Mouse (Mus musculus): ENCODE measurements around the gene Appl1. TPM values are rescaled to one million over a fixed set of nuclear protein-coding genes. Genes with fewer than 3 reads are reported as not detected.

The Appl1 gene
- total and polyA plus RNA-seq, 3 experiments: 2.5 to 4.5 TPM; not detected in 1

- no peak for DNase-seq (ENCODE audit: low read depth, low spot score)
- no peaks in the 10 kb centered on the region for H3K36me3 ChIP-seq (ENCODE audit: control insufficient read depth in 1 of 2, insufficient read depth in 2 of 2, low read length in 2 of 2)
- H3K4me3 ChIP-seq (ENCODE audit: control insufficient read depth in 1 of 2, insufficient read depth in 1 of 2, low read depth in 2 of 2, low read length in 2 of 2): no peak overlapping the region
- H3K4me1 ChIP-seq (ENCODE audit: control insufficient read depth in 1 of 2, insufficient read depth in 2 of 2, low read length in 2 of 2): no peaks in the 10 kb centered on the region
- peaks cover 0 to 7% of the 10 kb centered on the region in 2 experiments; a peak in 2 of 4 replicates for H3K27me3 ChIP-seq (ENCODE audit: control insufficient read depth in 1 of 2, insufficient read depth in 2 of 2, low read length in 2 of 2)
- H3K27ac ChIP-seq (ENCODE audit: control insufficient read depth, low read depth, low read length): no peak overlapping the region
- H3K9me3 ChIP-seq (replicated peaks; ENCODE audit: insufficient read depth, low read length): no peaks in the 10 kb centered on the region
- TF ChIP-seq ELF1 (IDR thresholded peaks at IDR 0.05; ENCODE audit: low read depth, low read length) (no peak), CTCF (IDR thresholded peaks at IDR 0.05 in 2 of 3, conservative IDR thresholded peaks at IDR 0.05 in 1 of 3; ENCODE audit: control insufficient read depth in 1 of 3, insufficient read depth in 1 of 3, low read depth in 2 of 3, low read length in 3 of 3, poor library complexity in 1 of 3, severe bottlenecking in 1 of 3) (no peak), GATA1 (IDR thresholded peaks at IDR 0.05; ENCODE audit: low read depth, low read length) (no peak), RCOR1 (IDR thresholded peaks at IDR 0.05; ENCODE audit: low read depth, low read length) (no peak), USF1 (IDR thresholded peaks at IDR 0.05; ENCODE audit: low read depth, low read length) (no peak), KAT2A (conservative IDR thresholded peaks at IDR 0.05; ENCODE audit: low read depth, low read length) (no peak), CHD2 (IDR thresholded peaks at IDR 0.05; ENCODE audit: low read length) (no peak), MAZ (IDR thresholded peaks at IDR 0.05; ENCODE audit: low read depth, low read length) (no peak), ZNF384 (IDR thresholded peaks at IDR 0.05; ENCODE audit: low read depth, low read length) (no peak), USF2 (IDR thresholded peaks at IDR 0.05; ENCODE audit: borderline replicate concordance in 1 of 2, insufficient read depth in 1 of 2, low read depth in 1 of 2, low read length in 2 of 2) (no peak), E2F4 (IDR thresholded peaks at IDR 0.05; ENCODE audit: borderline replicate concordance, low read depth, low read length) (no peak), MXI1 (IDR thresholded peaks at IDR 0.05; ENCODE audit: low read depth, low read length) (no peak), POLR2AphosphoS2 (IDR thresholded peaks at IDR 0.05; ENCODE audit: low read length) (no peak)
- no peaks in the 10 kb centered on the region for H3K79me2 ChIP-seq (ENCODE audit: control insufficient read depth, insufficient read depth, low read length, poor library complexity)
- H3K9ac ChIP-seq (ENCODE audit: control insufficient read depth, low read depth, low read length, poor library complexity, severe bottlenecking): no peak overlapping the region
These were observed 70.1 kb downstream of the Appl1 start for GRCm38 (mm10) chr14:26900893-26901292.

GRCm38 (mm10) chr14:26899490-26899889 lies 71.5 kb downstream of the Appl1 start:
- H3K27ac ChIP-seq (ENCODE audit: control insufficient read depth, low read depth, low read length): no peak overlapping the region
- H3K4me3 ChIP-seq (ENCODE audit: control insufficient read depth in 1 of 2, insufficient read depth in 1 of 2, low read depth in 2 of 2, low read length in 2 of 2): no peak overlapping the region
- no peak overlapping the region for H3K9ac ChIP-seq (ENCODE audit: control insufficient read depth, low read depth, low read length, poor library complexity, severe bottlenecking)
- no peak for TF ChIP-seq HCFC1 (IDR thresholded peaks at IDR 0.05; ENCODE audit: low read depth, low read length)
- no peak for TF ChIP-seq NELFE (IDR thresholded peaks at IDR 0.05; ENCODE audit: low read depth, low read length)
- DNase-seq (ENCODE audit: low read depth, low spot score): no peak
- no peaks in the 10 kb centered on the region for H3K79me2 ChIP-seq (ENCODE audit: control insufficient read depth, insufficient read depth, low read length, poor library complexity)
- peaks cover 0 to 7% of the 10 kb centered on the region in 2 experiments; a peak in 2 of 4 replicates for H3K27me3 ChIP-seq (ENCODE audit: control insufficient read depth in 1 of 2, insufficient read depth in 2 of 2, low read length in 2 of 2)
- no peaks in the 10 kb centered on the region for H3K9me3 ChIP-seq (replicated peaks; ENCODE audit: insufficient read depth, low read length)
- H3K36me3 ChIP-seq (ENCODE audit: control insufficient read depth in 1 of 2, insufficient read depth in 2 of 2, low read length in 2 of 2): no peaks in the 10 kb centered on the region
- H3K4me1 ChIP-seq (ENCODE audit: control insufficient read depth in 1 of 2, insufficient read depth in 2 of 2, low read length in 2 of 2): no peaks in the 10 kb centered on the region

- Histone ChIP-seq H3K36me3 (ENCODE audit: control insufficient read depth in 1 of 2, insufficient read depth in 2 of 2, low read length in 2 of 2) (peaks cover 0 to 10% of the 10 kb centered on the region in 2 experiments; a peak in 2 of 4 replicates), H3K4me1 (ENCODE audit: control insufficient read depth in 1 of 2, insufficient read depth in 2 of 2, low read length in 2 of 2) (peaks cover 0 to 13% of the 10 kb centered on the region in 2 experiments; a peak in 2 of 4 replicates), H3K27me3 (ENCODE audit: control insufficient read depth in 1 of 2, insufficient read depth in 2 of 2, low read length in 2 of 2) (peaks cover 0 to 3% of the 10 kb centered on the region in 2 experiments; a peak in 1 of 4 replicates), H3K9ac (ENCODE audit: control insufficient read depth, low read depth, low read length, poor library complexity, severe bottlenecking) (no peak within 1 kb of the TSS), H3K27ac (ENCODE audit: control insufficient read depth, low read depth, low read length) (no peak within 1 kb of the TSS), H3K9me3 (replicated peaks; ENCODE audit: insufficient read depth, low read length) (no peaks in the 10 kb centered on the region), H3K4me3 (ENCODE audit: control insufficient read depth in 1 of 2, insufficient read depth in 1 of 2, low read depth in 2 of 2, low read length in 2 of 2) (no peak within 1 kb of the TSS), H3K79me2 (ENCODE audit: control insufficient read depth, insufficient read depth, low read length, poor library complexity) (no peaks in the 10 kb centered on the region)
- DNase-seq (ENCODE audit: low read depth, low spot score): no peak
- TF ChIP-seq NELFE (IDR thresholded peaks at IDR 0.05; ENCODE audit: low read depth, low read length) (no peak), MAZ (IDR thresholded peaks at IDR 0.05; ENCODE audit: low read depth, low read length) (no peak), USF2 (IDR thresholded peaks at IDR 0.05; ENCODE audit: borderline replicate concordance in 1 of 2, insufficient read depth in 1 of 2, low read depth in 1 of 2, low read length in 2 of 2) (no peak), SMC3 (IDR thresholded peaks at IDR 0.05; ENCODE audit: low read depth, low read length) (no peak), MAFK (IDR thresholded peaks at IDR 0.05; ENCODE audit: borderline replicate concordance, low read depth, low read length) (no peak), CTCF (IDR thresholded peaks at IDR 0.05 in 2 of 3, conservative IDR thresholded peaks at IDR 0.05 in 1 of 3; ENCODE audit: control insufficient read depth in 1 of 3, insufficient read depth in 1 of 3, low read depth in 2 of 3, low read length in 3 of 3, poor library complexity in 1 of 3, severe bottlenecking in 1 of 3) (no peak), RAD21 (IDR thresholded peaks at IDR 0.05; ENCODE audit: low read depth, low read length) (no peak), POLR2AphosphoS2 (IDR thresholded peaks at IDR 0.05; ENCODE audit: low read length) (no peak), MYC (IDR thresholded peaks at IDR 0.05; ENCODE audit: low read depth, low read length) (no peak), HCFC1 (IDR thresholded peaks at IDR 0.05; ENCODE audit: low read depth, low read length) (no peak), MAX (IDR thresholded peaks at IDR 0.05; ENCODE audit: low read length) (no peak), MYB (IDR thresholded peaks at IDR 0.05; ENCODE audit: low read depth, low read length) (no peak)
These were observed 76.6 kb downstream of the Appl1 start, which contains the start of gene Asb14 for GRCm38 (mm10) chr14:26894392-26894791. Gene Asb14, plus strand, starts transcription at chr14:26894557.

Data from MEL (cell line).